Mouse (Mus musculus) kidney, adult 2 months (tissue): Measurements from ENCODE around the gene Lmntd1. TPM values are rescaled to one million over a fixed set of nuclear protein-coding genes. Genes with fewer than 3 reads are reported as not detected.

Source experiments
- DNase-seq: peaks from one replicate; pipeline ENCODE4 v3.0.0; 2021
- H3K27ac ChIP-seq: fragments of 200-500 bp; 2 replicates; pipeline ENCODE4 v1.5.1; 2012; ENCODE audit warnings: low read depth, low read length, control low read depth, inconsistent platforms; ENCODE audit not compliant: insufficient read depth
- H3K27me3 ChIP-seq: fragments of 200-500 bp; replicated peaks from 2 replicates; pipeline ENCODE4 v1.6.1; 2012; ENCODE audit warnings: mild to moderate bottlenecking, moderate library complexity, low read length, inconsistent platforms; ENCODE audit not compliant: control insufficient read depth, insufficient read depth
- H3K36me3 ChIP-seq: fragments of 200-500 bp; 2 replicates; pipeline ENCODE4 v1.6.1; 2012; ENCODE audit warnings: mild to moderate bottlenecking, moderate library complexity, low read length, inconsistent platforms; ENCODE audit not compliant: control insufficient read depth, insufficient read depth
- H3K4me1 ChIP-seq: fragments of 200-500 bp; 2 replicates; pipeline ENCODE4 v1.6.1; 2011; ENCODE audit warnings: low read length; ENCODE audit not compliant: control insufficient read depth, insufficient read depth
- H3K4me3 ChIP-seq: fragments of 200-500 bp; 2 replicates; pipeline ENCODE4 v1.5.1; 2011; ENCODE audit warnings: mild to moderate bottlenecking, low read depth, low read length, control low read depth; ENCODE audit not compliant: insufficient read depth
- CTCF ChIP-seq: fragments of 200-500 bp; conservative IDR thresholded peaks from 2 replicates; pipeline ENCODE4 v1.5.1; 2011; ENCODE audit warnings: low read depth, mild to moderate bottlenecking, control low read depth, low read length, moderate library complexity, mixed read lengths; ENCODE audit not compliant: insufficient read depth, insufficient read length
- POLR2A ChIP-seq: fragments of 200-500 bp; IDR thresholded peaks from one replicate; pipeline ENCODE4 v1.6.1; 2011; ENCODE audit warnings: low read depth, low read length, control low read depth
- WGBS: fragments of 180-500 bp; shearing (Covaris S2); methylation state at CpG from one replicate; pipeline ENCODE4 v1.1.7; 2018; 5-methylcytosine and 5-hydroxymethylcytosine counted together
- polyA plus RNA-seq: library from polyadenylated mRNA; depleted of rRNA; stranded (reverse); fragments of >200 nt; gene quantifications from 2 replicates; pipeline ENCODE4 v1.2.3, GENCODE M21; 2012

The Lmntd1 gene
- polyA plus RNA-seq, 1 experiment: 0.34 TPM

DNA sequence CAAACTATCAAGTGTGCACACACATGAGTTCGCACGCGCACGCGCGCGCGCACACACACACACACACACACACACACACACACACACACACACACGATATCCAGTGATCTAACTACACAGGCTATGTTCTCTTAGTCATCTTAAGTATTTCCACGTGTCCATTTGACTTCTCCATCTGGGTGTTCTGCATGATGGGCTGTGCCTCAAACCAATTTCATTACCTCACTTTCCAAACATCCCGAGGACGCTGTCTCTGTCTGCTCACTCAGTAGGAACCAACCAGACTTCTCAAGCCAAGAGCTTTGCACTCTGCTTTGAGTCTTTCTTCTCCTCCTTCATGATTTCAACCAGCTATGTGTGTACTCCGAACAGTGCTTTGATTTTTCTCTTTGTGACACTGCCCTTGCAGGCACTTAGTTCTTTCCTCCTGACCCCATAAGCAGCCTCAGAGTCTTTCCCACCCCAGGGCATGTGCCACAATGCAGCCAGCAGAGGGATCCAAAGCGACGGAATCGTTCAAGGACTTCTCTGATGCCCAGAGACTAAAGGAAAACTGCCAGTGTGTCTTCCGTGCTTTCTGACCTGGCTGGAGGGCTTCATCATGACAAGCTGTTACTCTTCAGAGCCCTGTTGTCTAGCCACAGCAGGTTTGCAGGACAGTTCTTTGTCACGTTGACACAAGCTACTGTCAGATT lies 172.6 kb downstream of the Lmntd1 start:
- Histone ChIP-seq H3K36me3 (no peaks in the 10 kb centered on the region), H3K4me1 (no peaks in the 10 kb centered on the region), H3K27me3 (no peaks in the 10 kb centered on the region), H3K27ac (no peak overlapping the region), H3K4me3 (no peak overlapping the region)
- 58% methylated on average over 18 of the region's 18 CpGs for WGBS
- TF ChIP-seq CTCF (peak; percentile 72), POLR2A (no peak)
- DNase-seq: peak; percentile 56

DNA sequence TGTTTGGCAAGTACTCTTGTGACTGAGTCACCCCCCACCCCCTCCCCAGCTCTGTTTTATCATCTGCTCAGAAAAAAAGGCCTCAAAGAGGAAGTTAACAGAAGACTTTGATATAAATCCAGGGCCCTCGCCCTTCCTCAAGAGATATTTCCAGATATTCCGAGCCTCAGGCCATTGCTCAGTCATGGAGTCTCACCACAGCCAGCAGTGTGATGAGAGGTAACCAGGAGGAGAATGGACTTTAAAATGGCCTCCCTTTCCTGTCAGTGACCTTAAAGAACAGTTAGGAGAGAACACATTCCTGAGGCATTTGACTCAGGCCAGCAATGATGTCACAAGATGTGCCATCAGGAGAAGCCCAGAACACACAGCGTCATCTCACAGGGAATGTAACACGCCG lies 175.3 kb downstream of the Lmntd1 start:
- TF ChIP-seq POLR2A: no peak
- no peak for TF ChIP-seq CTCF
- Histone ChIP-seq H3K27ac (no peak overlapping the region), H3K4me1 (no peaks in the 10 kb centered on the region), H3K36me3 (no peaks in the 10 kb centered on the region), H3K4me3 (no peak overlapping the region), H3K27me3 (no peaks in the 10 kb centered on the region)
- WGBS: 84% methylated on average over 5 of the region's 5 CpGs
- no peak for DNase-seq

- WGBS: 83% methylated on average over 10 of the region's 10 CpGs
- DNase-seq: no peak
- TF ChIP-seq POLR2A (no peak), CTCF (no peak)
Measured at GRCm38 (mm10) chr6:145435764-145436163, 178.4 kb downstream of the Lmntd1 start.

GRCm38 (mm10) chr6:145435156-145435555 lies 179.0 kb downstream of the Lmntd1 start:
- peak; percentile 17 for DNase-seq
- Histone ChIP-seq H3K4me3 (no peak overlapping the region), H3K4me1 (no peaks in the 10 kb centered on the region), H3K36me3 (no peaks in the 10 kb centered on the region), H3K27me3 (no peaks in the 10 kb centered on the region), H3K27ac (no peak overlapping the region)
- TF ChIP-seq CTCF: no peak
- TF ChIP-seq POLR2A: no peak
- 90% methylated on average over 1 of the region's 1 CpGs for WGBS

More at GRCm38 (mm10) chr6:145435764-145436163, 178.4 kb downstream of the Lmntd1 start:
- Histone ChIP-seq H3K4me3 (no peak overlapping the region), H3K27me3 (no peaks in the 10 kb centered on the region), H3K36me3 (no peaks in the 10 kb centered on the region), H3K4me1 (no peaks in the 10 kb centered on the region), H3K27ac (no peak overlapping the region)

- 79% methylated on average over 8 of the region's 8 CpGs for WGBS
Measured at GRCm38 (mm10) chr6:145433897-145434296, 180.2 kb downstream of the Lmntd1 start.

GRCm38 (mm10) chr6:145432711-145433708 lies 181.1 kb downstream of the Lmntd1 start:
- Histone ChIP-seq H3K27ac (no peak overlapping the region), H3K4me1 (no peaks in the 10 kb centered on the region), H3K36me3 (no peaks in the 10 kb centered on the region), H3K4me3 (no peak overlapping the region), H3K27me3 (no peaks in the 10 kb centered on the region)
- WGBS: 78% methylated on average over 11 of the region's 11 CpGs
- TF ChIP-seq POLR2A: no peak
- no peak for TF ChIP-seq CTCF
- DNase-seq: no peak

More at GRCm38 (mm10) chr6:145433897-145434296, 180.2 kb downstream of the Lmntd1 start:
- no peak overlapping the region for H3K27ac ChIP-seq
- no peaks in the 10 kb centered on the region for H3K36me3 ChIP-seq
- DNase-seq: no peak
- no peaks in the 10 kb centered on the region for H3K27me3 ChIP-seq
- H3K4me1 ChIP-seq: no peaks in the 10 kb centered on the region
- no peak overlapping the region for H3K4me3 ChIP-seq
- TF ChIP-seq POLR2A (no peak), CTCF (no peak)

GRCm38 (mm10) chr6:145431747-145432146 lies 182.4 kb downstream of the Lmntd1 start:
- Histone ChIP-seq H3K4me1 (no peaks in the 10 kb centered on the region), H3K4me3 (no peak overlapping the region), H3K36me3 (no peaks in the 10 kb centered on the region), H3K27me3 (no peaks in the 10 kb centered on the region), H3K27ac (no peak overlapping the region)
- DNase-seq: no peak
- WGBS: 84% methylated on average over 14 of the region's 14 CpGs
- no peak for TF ChIP-seq POLR2A
